Mouse (Mus musculus) liver, postnatal 0 days (tissue): ENCODE data around the gene Isg20. TPM values are rescaled to one million over a fixed set of nuclear protein-coding genes. Genes with fewer than 3 reads are reported as not detected.

Experiments
- ATAC-seq: fragments of 200-750 bp; cut with Nextera tagmentation; 2 replicates; pipeline ENCODE4 v1.8.0; 2017; ENCODE audit warnings: mild to moderate bottlenecking, moderate library complexity
- DNase-seq: peaks from one replicate; pipeline ENCODE4 v3.0.0-alpha.2; 2016
- H3K27ac ChIP-seq: fragments of 300-500 bp; sonication (generic); 2 replicates; pipeline ENCODE4 v1.5.1; 2014; ENCODE audit warnings: antibody characterized with exemption, moderate library complexity, mild to moderate bottlenecking, low read depth
- H3K27me3 ChIP-seq: fragments of 300-500 bp; sonication (generic); 2 replicates; pipeline ENCODE4 v1.6.1; 2014; ENCODE audit warnings: low read length, control low read depth, mixed read lengths; ENCODE audit not compliant: insufficient read depth
- H3K36me3 ChIP-seq: fragments of 300-500 bp; sonication (generic); replicated peaks from 2 replicates; pipeline ENCODE4 v1.6.1; 2014; ENCODE audit warnings: mild to moderate bottlenecking, control low read depth, low read length, moderate library complexity, mixed read lengths; ENCODE audit not compliant: insufficient read depth
- H3K4me1 ChIP-seq: fragments of 300-500 bp; sonication (generic); 2 replicates; pipeline ENCODE4 v1.6.1; 2014; ENCODE audit warnings: antibody characterized with exemption, mild to moderate bottlenecking, control low read depth; ENCODE audit not compliant: insufficient read depth
- H3K4me2 ChIP-seq: fragments of 300-500 bp; sonication (generic); 2 replicates; pipeline ENCODE4 v1.6.1; 2014; ENCODE audit warnings: low read depth, mild to moderate bottlenecking, low read length, moderate library complexity, mixed read lengths
- H3K4me3 ChIP-seq: fragments of 300-500 bp; sonication (generic); 2 replicates; pipeline ENCODE4 v1.5.1; 2014; ENCODE audit warnings: low read depth, low read length
- H3K9ac ChIP-seq: fragments of 300-500 bp; sonication (generic); replicated peaks from 2 replicates; pipeline ENCODE4 v1.6.1; 2014; ENCODE audit warnings: mild to moderate bottlenecking, moderate library complexity
- H3K9me3 ChIP-seq: fragments of 300-500 bp; sonication (generic); 2 replicates; pipeline ENCODE4 v1.6.1; 2016; ENCODE audit warnings: mild to moderate bottlenecking, control low read depth, low read length, mixed read lengths
- CTCF ChIP-seq: sonication (generic); IDR thresholded peaks from 2 replicates; pipeline ENCODE4 v1.5.1; 2016; ENCODE audit warnings: antibody characterized with exemption, low read depth
- EP300 ChIP-seq: IDR thresholded peaks from 2 replicates; pipeline ENCODE4 v1.6.1; 2016; ENCODE audit warnings: antibody characterized with exemption, low read depth, mild to moderate bottlenecking
- WGBS: fragments of 180-500 bp; shearing (Covaris S2); extraction: QIAGEN DNeasy Blood & Tissue Kit; methylation state at CpG from one replicate; pipeline ENCODE4 v1.1.7; 2014; ENCODE audit not compliant: insufficient replicate concordance; 5-methylcytosine and 5-hydroxymethylcytosine counted together
- microRNA-seq: library from miRNA; unstranded; fragments of <30 nt; microRNA quantifications from one replicate; pipeline ENCODE4, GENCODE M21; 2016
- polyA plus RNA-seq: library from polyadenylated mRNA; unstranded; fragments of >200 nt; fragmentation: Nextera tagmentation; extraction: Ambion mirVana; gene quantifications from 2 replicates; pipeline ENCODE4 v1.2.1, GENCODE M21; 2015

The Isg20 gene
- polyA plus RNA-seq, 1 experiment from 2014 or later = 108 TPM

DNA sequence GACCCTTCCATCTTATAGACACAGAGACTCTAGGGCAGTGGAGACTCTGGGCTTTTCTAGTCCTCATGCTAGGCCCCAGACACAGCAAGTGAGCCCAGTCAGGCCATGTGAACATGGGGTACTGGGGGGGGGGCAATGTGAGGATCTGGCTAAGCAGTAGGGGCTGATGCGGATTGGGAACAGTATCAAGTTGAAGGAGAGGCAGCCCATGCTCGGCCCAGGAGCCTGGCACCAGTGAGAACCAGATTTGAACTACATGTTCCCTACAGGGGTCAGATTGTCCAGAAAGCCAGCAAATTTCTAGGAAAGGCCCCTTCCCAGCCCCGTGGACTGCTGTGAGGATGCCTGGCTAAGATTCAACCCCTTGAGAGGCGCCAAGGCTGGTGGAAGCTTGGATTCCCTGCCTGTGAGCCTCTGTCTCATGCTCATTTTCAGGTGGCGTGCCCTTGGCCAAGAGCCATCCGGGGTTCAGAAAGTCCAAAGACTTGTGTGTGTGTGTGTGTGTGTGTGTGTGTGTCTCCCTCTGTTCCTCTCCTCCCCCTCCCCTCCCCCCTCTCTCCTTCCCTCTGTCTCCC lies 45.4 kb downstream of the Isg20 start:
- H3K36me3 ChIP-seq = no peaks in the 10 kb centered on the region
- H3K4me1 ChIP-seq = no peaks in the 10 kb centered on the region
- TF ChIP-seq EP300 (no peak), CTCF (no peak)
- DNase-seq (no peak), ATAC-seq (no peak)
- H3K27ac ChIP-seq = no peak overlapping the region
- no peaks in the 10 kb centered on the region for H3K9me3 ChIP-seq
- H3K4me2 ChIP-seq = no peak overlapping the region
- no peak overlapping the region for H3K4me3 ChIP-seq
- WGBS = 74% methylated on average over 6 of the region's 6 CpGs
- H3K9ac ChIP-seq = no peak overlapping the region
- H3K27me3 ChIP-seq = 0 out of 2 replicates have a peak, but pooled peaks cover 5% of the 10 kb centered on the region

DNA sequence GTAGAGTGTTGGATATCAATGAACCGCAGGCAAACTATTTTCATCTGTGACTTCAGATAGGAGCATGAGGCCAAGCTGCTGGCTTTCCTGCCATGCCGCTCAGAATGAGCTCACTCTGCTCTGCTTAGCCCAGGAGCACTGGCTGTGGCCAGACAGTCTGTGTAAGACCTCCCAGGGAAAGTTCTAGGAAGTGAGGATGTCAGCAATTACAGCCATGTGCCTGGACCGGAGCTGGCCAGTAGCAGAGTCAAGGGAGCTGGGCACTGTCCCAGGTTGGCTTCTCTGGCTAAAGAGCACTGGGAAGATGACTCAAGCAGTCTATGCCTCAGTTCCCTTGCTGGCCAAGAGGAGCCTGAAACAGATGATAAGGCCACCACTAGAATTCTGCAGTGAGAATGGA lies 50.7 kb downstream of the Isg20 start:
- Histone ChIP-seq H3K4me3 (no peak overlapping the region), H3K9ac (no peak overlapping the region), H3K9me3 (no peaks in the 10 kb centered on the region), H3K27me3 (no peaks in the 10 kb centered on the region), H3K36me3 (no peaks in the 10 kb centered on the region), H3K4me1 (no peaks in the 10 kb centered on the region), H3K27ac (no peak overlapping the region), H3K4me2 (no peak overlapping the region)
- TF ChIP-seq EP300 (no peak), CTCF (no peak)
- no peak for DNase-seq
- 75% methylated on average over 3 of the region's 3 CpGs for WGBS
- ATAC-seq = no peak

Small RNAs within 50 kb of the gene (microRNA-seq; reads per million reads assigned to microRNA genes)
- gene Mir7-2 = 3.6 reads per million

Other genes starting within 250 kb of the Isg20 start
- gene Ntrk3, start 175.4 kb upstream of the Isg20 start, polyA plus RNA-seq = 0.12 and 0.16 TPM in 2 replicates
- gene Mrps11, start 130.3 kb upstream of the Isg20 start, polyA plus RNA-seq = 23.9 and 27.2 TPM in 2 replicates
- gene Mrpl46, start 129.9 kb upstream of the Isg20 start, polyA plus RNA-seq = 36.8 and 39.7 TPM in 2 replicates
- gene Det1, start 66.2 kb upstream of the Isg20 start, polyA plus RNA-seq = 7.9 and 8.1 TPM in 2 replicates
- 15.1 and 15.9 TPM in 2 replicates for gene Aen, start 17.6 kb upstream of the Isg20 start, polyA plus RNA-seq
- not detected in 2 replicates for gene Acan, start 140.1 kb downstream of the Isg20 start, polyA plus RNA-seq
- gene Hapln3, start 217.6 kb downstream of the Isg20 start, polyA plus RNA-seq = not detected in 2 replicates
- 55.5 and 61.1 TPM in 2 replicates for gene Mfge8, start 235.6 kb downstream of the Isg20 start, polyA plus RNA-seq